Mouse (Mus musculus) CH12.LX (cell line): ENCODE data around the gene Tfap4. TPM values are rescaled to one million over a fixed set of nuclear protein-coding genes. Genes with fewer than 3 reads are reported as not detected.

ENCODE experiments used
- DNase-seq: peaks from one replicate; pipeline ENCODE4 v3.0.0-alpha.2; 2013; ENCODE audit errors: extremely low read depth
- H3K27ac ChIP-seq: 2 replicates; pipeline ENCODE4 v1.5.1; 2012; ENCODE audit warnings: low read depth, mild to moderate bottlenecking, control low read depth, moderate library complexity; ENCODE audit not compliant: insufficient read depth
- H3K27me3 ChIP-seq: replicated peaks from 2 replicates; pipeline ENCODE3; 2012; ENCODE audit warnings: inconsistent platforms
- H3K36me3 ChIP-seq, 2 experiments: replicated peaks in 1 of 2; 2 replicates each; pipeline versions ENCODE3 to v1.6.1; 2012; ENCODE audit warnings: inconsistent platforms in 1 of 2, low read length in 1 of 2, mild to moderate bottlenecking in 1 of 2, mixed read lengths in 1 of 2, moderate library complexity in 1 of 2; ENCODE audit not compliant: control insufficient read depth in 1 of 2, insufficient read depth in 1 of 2
- H3K4me1 ChIP-seq, 2 experiments: 2 replicates each; pipeline ENCODE4 v1.6.1; 2012; ENCODE audit warnings: inconsistent platforms in 1 of 2, moderate library complexity in 1 of 2; ENCODE audit not compliant: insufficient read depth in 2 of 2, control insufficient read depth in 1 of 2
- H3K4me2 ChIP-seq: 2 replicates; pipeline ENCODE4 v1.6.1; 2012; ENCODE audit warnings: low read depth, mild to moderate bottlenecking, control low read depth; ENCODE audit not compliant: poor library complexity, insufficient read depth, severe bottlenecking
- H3K4me3 ChIP-seq, 3 experiments: fragments of 150-350 bp in 1 of 3; sonication (generic) in 1 of 3; replicated peaks in 1 of 3; 2 replicates each; pipeline versions ENCODE3 to v1.5.1; 2011 to 2012; ENCODE audit warnings: low read depth in 2 of 3, low read length in 2 of 3, mild to moderate bottlenecking in 2 of 3, moderate library complexity in 2 of 3, control low read depth in 1 of 3, improper control_type of control experiment in 1 of 3, inconsistent platforms in 1 of 3, mixed read lengths in 1 of 3; ENCODE audit not compliant: poor library complexity in 1 of 3
- H3K79me2 ChIP-seq: replicated peaks from 2 replicates; pipeline ENCODE4 v1.6.1; 2012; ENCODE audit warnings: mild to moderate bottlenecking, moderate library complexity; ENCODE audit not compliant: control insufficient read depth, poor library complexity, insufficient read depth, severe bottlenecking; ENCODE audit errors: extremely low read depth
- H3K9ac ChIP-seq: 2 replicates; pipeline ENCODE4 v1.6.1; 2012; ENCODE audit warnings: low read depth, mild to moderate bottlenecking, control low read depth, moderate library complexity; ENCODE audit not compliant: insufficient read depth
- H3K9me3 ChIP-seq: replicated peaks from 2 replicates; pipeline ENCODE3; 2012; ENCODE audit warnings: low read length, inconsistent platforms, mixed read lengths
- BHLHE40 ChIP-seq: IDR thresholded peaks from 2 replicates; pipeline ENCODE4 v1.6.1; 2011; ENCODE audit warnings: mild to moderate bottlenecking, low read depth, low read length, improper control_type of control experiment
- CHD2 ChIP-seq: IDR thresholded peaks from 2 replicates; pipeline ENCODE4 v1.6.1; 2011; ENCODE audit warnings: low read length, improper control_type of control experiment
- E2F4 ChIP-seq: IDR thresholded peaks from 2 replicates; pipeline ENCODE4 v1.6.1; 2011; ENCODE audit warnings: low read depth, low read length, improper control_type of control experiment; ENCODE audit not compliant: insufficient replicate concordance
- ELF1 ChIP-seq: IDR thresholded peaks from 2 replicates; pipeline ENCODE4 v1.6.1; 2014; ENCODE audit warnings: low read depth, mild to moderate bottlenecking, inconsistent platforms, low read length, improper control_type of control experiment
- EP300 ChIP-seq: IDR thresholded peaks from 2 replicates; pipeline ENCODE4 v1.6.1; 2011; ENCODE audit warnings: low read length, improper control_type of control experiment
- ETS1 ChIP-seq: conservative IDR thresholded peaks from 2 replicates; pipeline ENCODE4 v1.6.1; 2012; ENCODE audit warnings: low read depth, mild to moderate bottlenecking, inconsistent platforms, low read length, improper control_type of control experiment, moderate library complexity
- GABPA ChIP-seq: IDR thresholded peaks from 2 replicates; pipeline ENCODE4 v1.6.1; 2012; ENCODE audit warnings: low read depth, low read length, improper control_type of control experiment, inconsistent platforms; ENCODE audit not compliant: insufficient replicate concordance
- IRF4 ChIP-seq: IDR thresholded peaks from 2 replicates; pipeline ENCODE4 v1.6.1; 2014; ENCODE audit warnings: low read depth, mild to moderate bottlenecking, inconsistent platforms, low read length, improper control_type of control experiment
- JUN ChIP-seq: IDR thresholded peaks from 2 replicates; pipeline ENCODE4 v1.6.1; 2011; ENCODE audit warnings: low read depth, mild to moderate bottlenecking, low read length, improper control_type of control experiment, moderate library complexity; ENCODE audit not compliant: insufficient read depth
- JUND ChIP-seq: conservative IDR thresholded peaks from 2 replicates; pipeline ENCODE4 v1.6.1; 2011; ENCODE audit warnings: low read depth, low read length, improper control_type of control experiment
- KAT2A ChIP-seq: IDR thresholded peaks from 2 replicates; pipeline ENCODE4 v1.6.1; 2012; ENCODE audit warnings: low read length, improper control_type of control experiment, inconsistent platforms; ENCODE audit not compliant: insufficient replicate concordance
- MAFK ChIP-seq: IDR thresholded peaks from 2 replicates; pipeline ENCODE4 v1.6.1; 2011; ENCODE audit warnings: low read length, improper control_type of control experiment; ENCODE audit not compliant: insufficient replicate concordance
- MAX ChIP-seq: IDR thresholded peaks from 2 replicates; pipeline ENCODE4 v1.6.1; 2011; ENCODE audit warnings: low read length, improper control_type of control experiment
- MAZ ChIP-seq: IDR thresholded peaks from 2 replicates; pipeline ENCODE4 v1.6.1; 2012; ENCODE audit warnings: low read depth, mild to moderate bottlenecking, inconsistent platforms, low read length, improper control_type of control experiment, moderate library complexity
- MEF2A ChIP-seq: IDR thresholded peaks from 2 replicates; pipeline ENCODE4 v1.6.1; 2014; ENCODE audit warnings: low read depth, mild to moderate bottlenecking, inconsistent platforms, low read length, improper control_type of control experiment, borderline replicate concordance
- MXI1 ChIP-seq: IDR thresholded peaks from 2 replicates; pipeline ENCODE4 v1.6.1; 2011; ENCODE audit warnings: mild to moderate bottlenecking, low read depth, low read length, improper control_type of control experiment
- MYC ChIP-seq: IDR thresholded peaks from 2 replicates; pipeline ENCODE4 v1.6.1; 2011; ENCODE audit warnings: low read depth, mild to moderate bottlenecking, improper control_type of control experiment, low read length
- NELFE ChIP-seq: IDR thresholded peaks from 2 replicates; pipeline ENCODE4 v1.6.1; 2011; ENCODE audit warnings: low read depth, low read length, improper control_type of control experiment
- NRF1 ChIP-seq: IDR thresholded peaks from 2 replicates; pipeline ENCODE4 v1.6.1; 2014; ENCODE audit warnings: low read depth, mild to moderate bottlenecking, inconsistent platforms, low read length, improper control_type of control experiment, moderate library complexity
- POLR2A ChIP-seq: IDR thresholded peaks from 2 replicates; pipeline ENCODE4 v1.6.1; 2011; ENCODE audit warnings: low read depth, mild to moderate bottlenecking, improper control_type of control experiment, low read length
- POLR2AphosphoS2 ChIP-seq: IDR thresholded peaks from 2 replicates; pipeline ENCODE4 v1.6.1; 2011; ENCODE audit warnings: low read depth, low read length, improper control_type of control experiment
- RAD21 ChIP-seq: IDR thresholded peaks from 2 replicates; pipeline ENCODE4 v1.6.1; 2011; ENCODE audit warnings: low read depth, mild to moderate bottlenecking, low read length, improper control_type of control experiment, moderate library complexity
- RCOR1 ChIP-seq: conservative IDR thresholded peaks from 2 replicates; pipeline ENCODE4 v1.6.1; 2012; ENCODE audit warnings: low read depth, mild to moderate bottlenecking, inconsistent platforms, low read length, improper control_type of control experiment
- SIN3A ChIP-seq: IDR thresholded peaks from 2 replicates; pipeline ENCODE4 v1.6.1; 2012; ENCODE audit warnings: low read length, improper control_type of control experiment, inconsistent platforms
- SMC3 ChIP-seq: IDR thresholded peaks from 2 replicates; pipeline ENCODE4 v1.6.1; 2011; ENCODE audit warnings: low read depth, low read length, improper control_type of control experiment
- TBP ChIP-seq: conservative IDR thresholded peaks from 2 replicates; pipeline ENCODE4 v1.6.1; 2011; ENCODE audit warnings: low read depth, low read length, improper control_type of control experiment
- TCF12 ChIP-seq: IDR thresholded peaks from 2 replicates; pipeline ENCODE4 v1.6.1; 2014; ENCODE audit warnings: low read depth, mild to moderate bottlenecking, inconsistent platforms, low read length, improper control_type of control experiment
- ZKSCAN1 ChIP-seq: IDR thresholded peaks from 2 replicates; pipeline ENCODE4 v1.6.1; 2012; ENCODE audit warnings: low read depth, inconsistent platforms, low read length, improper control_type of control experiment, borderline replicate concordance
- ZMIZ1 ChIP-seq: IDR thresholded peaks from 2 replicates; pipeline ENCODE4 v1.6.1; 2012; ENCODE audit warnings: low read depth, mild to moderate bottlenecking, inconsistent platforms, low read length, improper control_type of control experiment
- ZNF384 ChIP-seq: IDR thresholded peaks from 2 replicates; pipeline ENCODE4 v1.6.1; 2012; ENCODE audit warnings: low read depth, low read length, improper control_type of control experiment, inconsistent platforms
- dilution Hi-C: fragments of 300-500 bp; cut with MboI; formaldehyde crosslinking; loops from 2 replicates; pipeline ENCODE4 v1.14.3; 2020; ENCODE audit warnings: low sequenced_read_pairs; ENCODE audit not compliant: extremely low pct_unique_long_range_greater_than_20kb, extremely low pct_ligation_motif_present
- in situ Hi-C: fragments of 300-500 bp; cut with MboI; formaldehyde crosslinking; loops from 3 replicates; pipeline ENCODE4 v1.14.3; 2019; ENCODE audit warnings: low sequenced_read_pairs, low pct_ligation_motif_present, low pct_unique_long_range_greater_than_20kb, mixed read lengths
- polyA plus RNA-seq: library from polyadenylated mRNA; unstranded; fragments of >175 nt; gene quantifications from 2 replicates; pipeline ENCODE4 v1.2.1, GENCODE M21; 2012; ENCODE audit warnings: low read depth; ENCODE audit not compliant: insufficient read length
- total RNA-seq, 2 experiments: library from RNA; depleted of rRNA; stranded (reverse); fragments of 300-350 nt in 1 of 2; fragments of >200 nt in 1 of 2; gene quantifications; 2 replicates each; pipeline ENCODE4 v1.2.3; 2012 to 2014

The Tfap4 gene
- total and polyA plus RNA-seq, 3 experiments, result 23.5 to 43.3 (median 24.0) TPM

DNA sequence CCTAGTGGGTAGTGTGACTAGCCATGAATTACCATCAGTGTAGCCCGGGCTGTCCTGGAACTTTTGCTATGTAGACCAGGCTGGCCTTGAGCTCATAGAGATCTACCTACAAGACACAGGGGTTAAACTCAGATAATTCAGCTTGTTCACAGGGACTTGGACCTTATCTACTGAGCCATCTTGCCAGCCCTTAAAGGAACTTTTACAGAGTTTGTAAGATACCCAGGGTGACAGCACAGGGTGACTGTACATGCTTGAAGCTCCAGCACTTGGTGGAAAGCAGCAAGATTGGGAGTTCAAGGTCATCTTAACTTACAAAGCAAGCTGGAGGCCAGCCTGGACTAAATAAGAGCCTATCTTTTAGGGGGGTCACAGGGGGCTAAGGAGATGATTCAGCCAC is 4.1 kb downstream of the Tfap4 start:
- Histone ChIP-seq H3K4me2 (no peak overlapping the region), H3K9me3 (peaks cover 4% of the 10 kb centered on the region), H3K9ac (no peak overlapping the region), H3K4me1 (peaks cover 28 to 73% of the 10 kb centered on the region in 2 experiments), H3K79me2 (peaks cover 22% of the 10 kb centered on the region)
- in situ Hi-C loops (loop anchor here (5.0 kb wide), 1 partner anchor 122 kb away; the partner anchor contains the start of gene Coro7), dilution Hi-C loops (no loop called here)
- no peak for TF ChIP-seq NRF1
- TF ChIP-seq CHD2, result no peak
- no peak for TF ChIP-seq ZMIZ1
- no peak for TF ChIP-seq RCOR1
- TF ChIP-seq MAZ, result no peak
- no peak for TF ChIP-seq JUN
- TF ChIP-seq JUND, result no peak
- TF ChIP-seq MAFK, result no peak
- TF ChIP-seq TBP, result no peak
- no peak for TF ChIP-seq ETS1
- TF ChIP-seq SIN3A, result no peak
- TF ChIP-seq EP300, result no peak
- no peak for TF ChIP-seq E2F4
- TF ChIP-seq MAX, result no peak
- TF ChIP-seq ZNF384, result no peak
- no peak for TF ChIP-seq GABPA
- TF ChIP-seq ZKSCAN1, result no peak
- no peak for TF ChIP-seq MXI1
- TF ChIP-seq SMC3, result no peak
- TF ChIP-seq, all 38 proteins: peak for 0
- Histone ChIP-seq H3K27me3 (peaks cover 3% of the 10 kb centered on the region), H3K4me3 (no peak overlapping the region), H3K36me3 (peaks cover 11 to 47% of the 10 kb centered on the region in 2 experiments), H3K27ac (no peak overlapping the region)
- no peak for DNase-seq

DNA sequence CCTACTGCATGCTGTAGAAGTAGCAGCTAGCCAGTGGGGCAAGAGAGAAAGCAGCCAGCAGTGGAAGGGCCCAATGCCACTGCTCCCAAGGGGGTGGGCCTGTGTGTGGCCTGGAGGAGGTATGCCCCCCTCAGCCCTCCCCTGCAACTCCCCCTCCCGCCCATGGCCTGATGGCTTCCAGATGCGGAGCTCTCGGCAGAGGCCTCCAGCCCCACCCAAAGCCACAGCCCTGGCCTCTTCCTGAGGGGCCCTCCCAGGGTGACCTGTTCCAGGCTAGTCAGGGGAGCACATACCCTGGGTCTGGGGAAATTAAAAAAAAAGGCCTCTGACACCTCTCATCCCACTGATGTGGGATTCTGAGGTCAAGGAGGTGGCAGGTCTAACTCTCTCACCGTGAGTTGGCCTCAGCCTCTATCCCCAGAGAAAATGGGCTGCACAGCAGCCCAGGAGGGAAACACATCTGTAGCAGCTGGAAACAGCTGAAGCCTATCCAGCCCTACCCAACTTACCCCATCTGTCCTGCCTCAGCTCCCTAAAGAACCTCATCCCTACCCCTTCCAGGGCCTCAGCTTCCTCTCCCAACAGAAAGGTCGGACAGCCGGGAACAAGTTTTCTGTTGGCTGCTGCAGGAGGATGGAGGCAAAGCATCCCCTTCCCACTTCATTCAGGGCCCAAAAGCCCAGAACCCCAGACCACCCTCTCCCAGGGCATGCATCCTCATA is 6.7 kb downstream of the Tfap4 start:
- H3K4me2 ChIP-seq, result peak overlapping the region; percentile 45
- H3K9me3 ChIP-seq, result peaks cover 4% of the 10 kb centered on the region
- peak overlapping the region; percentile 11 for H3K9ac ChIP-seq
- H3K79me2 ChIP-seq, result peaks cover 22% of the 10 kb centered on the region
- no peak overlapping the region for H3K4me3 ChIP-seq
- dilution Hi-C loops, result no loop called here
- H3K36me3 ChIP-seq, result peaks cover 23 to 66% of the 10 kb centered on the region in 2 experiments
- peak overlapping the region; percentile 33 for H3K27ac ChIP-seq
- peak; percentile 71 for DNase-seq
- in situ Hi-C loops, result no loop called here
- H3K27me3 ChIP-seq, result no peaks in the 10 kb centered on the region
- H3K4me1 ChIP-seq, result peaks cover 29 to 86% of the 10 kb centered on the region in 2 experiments
- no peak for TF ChIP-seq POLR2AphosphoS2
- no peak for TF ChIP-seq POLR2A
- no peak for TF ChIP-seq SIN3A
- peak; percentile 33 for TF ChIP-seq ETS1
- no peak for TF ChIP-seq RAD21
- no peak for TF ChIP-seq ZKSCAN1
- no peak for TF ChIP-seq BHLHE40
- TF ChIP-seq NELFE, result no peak
- TF ChIP-seq JUND, result no peak
- TF ChIP-seq MYC, result no peak
- TF ChIP-seq TCF12, result peak; percentile 61; the same call in 1 of the 2 replicates
- TF ChIP-seq EP300, result 0 out of 2 replicates have a peak, but pooled peaks have one; percentile 46
- no peak for TF ChIP-seq E2F4
- TF ChIP-seq MXI1, result peak; percentile 5; the same call in 1 of the 2 replicates
- TF ChIP-seq NRF1, result no peak
- TF ChIP-seq ELF1, result no peak
- TF ChIP-seq CHD2, result no peak
- TF ChIP-seq ZNF384, result peak; percentile 62; the same call in 1 of the 2 replicates
- no peak for TF ChIP-seq IRF4
- TF ChIP-seq MEF2A, result no peak; the same call in 1 of the 2 replicates
- TF ChIP-seq SMC3, result no peak
- no peak for TF ChIP-seq KAT2A
